Mouse (Mus musculus) intestine, postnatal 0 days (tissue): Measurements from ENCODE around the gene Mstn. TPM values are rescaled to one million over a fixed set of nuclear protein-coding genes. Genes with fewer than 3 reads are reported as not detected.
A peak's percentile ranks its signal among the peaks of the same experiment; 100 is the strongest.

Experiments
- ATAC-seq: fragments of 200-750 bp; cut with Nextera tagmentation; 2 replicates; pipeline ENCODE4 v1.8.0; 2017; ENCODE audit warnings: mild to moderate bottlenecking, moderate TSS enrichment, moderate library complexity
- H3K27ac ChIP-seq: fragments of 300-500 bp; sonication (generic); 2 replicates; pipeline ENCODE4 v1.5.1; 2014; ENCODE audit warnings: mild to moderate bottlenecking, low read depth, low read length, moderate library complexity
- H3K27me3 ChIP-seq: fragments of 300-500 bp; sonication (generic); replicated peaks from 2 replicates; pipeline ENCODE4 v1.6.1; 2014; ENCODE audit warnings: low read length, mixed read lengths; ENCODE audit not compliant: control insufficient read depth, insufficient read depth
- H3K36me3 ChIP-seq: fragments of 300-500 bp; sonication (generic); 2 replicates; pipeline ENCODE4 v1.6.1; 2014; ENCODE audit warnings: mild to moderate bottlenecking, moderate library complexity; ENCODE audit not compliant: control insufficient read depth, insufficient read depth
- H3K4me1 ChIP-seq: fragments of 300-500 bp; sonication (generic); replicated peaks from 2 replicates; pipeline ENCODE4 v1.6.1; 2014; ENCODE audit warnings: antibody characterized with exemption, low read length, mixed read lengths; ENCODE audit not compliant: control insufficient read depth, insufficient read depth
- H3K4me2 ChIP-seq: fragments of 300-500 bp; sonication (generic); replicated peaks from 2 replicates; pipeline ENCODE4 v1.6.1; 2014; ENCODE audit warnings: low read depth, mild to moderate bottlenecking, moderate library complexity
- H3K4me3 ChIP-seq: fragments of 300-500 bp; sonication (generic); 2 replicates; pipeline ENCODE4 v1.5.1; 2014; ENCODE audit warnings: low read depth, low read length
- H3K9ac ChIP-seq: fragments of 300-500 bp; sonication (generic); 2 replicates; pipeline ENCODE4 v1.6.1; 2014; ENCODE audit warnings: mild to moderate bottlenecking, low read depth, low read length
- H3K9me3 ChIP-seq: fragments of 300-500 bp; sonication (generic); 2 replicates; pipeline ENCODE4 v1.6.1; 2016; ENCODE audit warnings: mixed run types; ENCODE audit not compliant: control insufficient read depth
- CTCF ChIP-seq: sonication (generic); IDR thresholded peaks from 2 replicates; pipeline ENCODE4 v1.5.1; 2016; ENCODE audit warnings: low read depth, mild to moderate bottlenecking, control low read depth, antibody characterized with exemption, moderate library complexity
- WGBS: fragments of 180-500 bp; shearing (Covaris S2); extraction: QIAGEN DNeasy Blood & Tissue Kit; methylation state at CpG from one replicate; pipeline ENCODE4 v1.1.7; 2014; 5-methylcytosine and 5-hydroxymethylcytosine counted together
- polyA plus RNA-seq: library from polyadenylated mRNA; unstranded; fragments of >200 nt; fragmentation: Nextera tagmentation; extraction: Ambion mirVana; gene quantifications from 2 replicates; pipeline ENCODE4 v1.2.1, GENCODE M21; 2015

The Mstn gene
- polyA plus RNA-seq, 1 experiment from 2014 or later: 0.07 TPM

DNA sequence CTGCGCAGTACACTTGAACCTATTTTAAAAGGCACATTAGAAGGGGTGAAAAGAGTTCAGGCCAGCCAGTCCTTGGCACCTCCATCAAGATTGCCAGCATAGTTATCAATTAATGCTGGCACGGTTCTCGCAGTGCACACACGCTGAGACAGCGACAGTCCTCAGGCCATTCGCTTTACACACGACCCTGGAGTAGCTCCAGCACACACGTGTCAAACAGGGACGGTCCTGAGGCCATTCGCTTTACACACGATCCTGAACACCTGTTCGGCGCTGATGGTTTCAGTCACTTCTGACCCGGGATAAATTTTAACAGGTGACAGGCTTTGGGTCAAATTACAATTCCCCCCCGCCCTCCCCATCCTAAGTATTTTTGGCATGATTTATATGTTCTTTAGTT is 23.8 kb downstream of the Mstn start:
- Histone ChIP-seq H3K9ac (no peak overlapping the region), H3K9me3 (no peaks in the 10 kb centered on the region), H3K36me3 (no peaks in the 10 kb centered on the region), H3K27me3 (no peaks in the 10 kb centered on the region), H3K4me2 (no peak overlapping the region), H3K27ac (no peak overlapping the region), H3K4me1 (no peaks in the 10 kb centered on the region), H3K4me3 (no peak overlapping the region)
- WGBS: 70% methylated on average over 15 of the region's 15 CpGs
- TF ChIP-seq CTCF: no peak
- ATAC-seq: no peak

DNA sequence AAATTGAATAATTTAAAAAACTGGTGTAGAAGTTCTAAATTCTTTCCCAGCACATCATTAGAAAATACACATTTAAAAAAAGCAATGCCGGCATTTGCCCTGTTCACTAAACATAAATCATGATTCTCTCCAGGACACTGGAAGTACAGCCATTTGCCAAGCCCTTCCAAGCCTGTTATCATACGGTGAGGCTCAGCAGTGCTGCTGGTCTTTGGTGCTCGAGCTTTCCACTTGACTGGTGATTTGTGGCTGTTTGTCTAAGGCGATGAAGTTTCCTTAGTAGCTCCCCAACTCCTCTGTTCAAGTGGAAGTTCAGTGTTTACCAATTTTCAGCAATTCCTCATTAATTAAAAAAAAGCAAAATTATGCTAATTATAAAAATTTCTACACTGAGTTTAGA is 24.6 kb downstream of the Mstn start:
- TF ChIP-seq CTCF: no peak
- Histone ChIP-seq H3K27me3 (no peaks in the 10 kb centered on the region), H3K4me1 (no peaks in the 10 kb centered on the region), H3K4me2 (no peak overlapping the region), H3K36me3 (no peaks in the 10 kb centered on the region), H3K27ac (no peak overlapping the region), H3K9me3 (no peaks in the 10 kb centered on the region), H3K4me3 (no peak overlapping the region), H3K9ac (no peak overlapping the region)
- WGBS: 29% methylated on average over 4 of the region's 4 CpGs
- ATAC-seq: no peak

DNA sequence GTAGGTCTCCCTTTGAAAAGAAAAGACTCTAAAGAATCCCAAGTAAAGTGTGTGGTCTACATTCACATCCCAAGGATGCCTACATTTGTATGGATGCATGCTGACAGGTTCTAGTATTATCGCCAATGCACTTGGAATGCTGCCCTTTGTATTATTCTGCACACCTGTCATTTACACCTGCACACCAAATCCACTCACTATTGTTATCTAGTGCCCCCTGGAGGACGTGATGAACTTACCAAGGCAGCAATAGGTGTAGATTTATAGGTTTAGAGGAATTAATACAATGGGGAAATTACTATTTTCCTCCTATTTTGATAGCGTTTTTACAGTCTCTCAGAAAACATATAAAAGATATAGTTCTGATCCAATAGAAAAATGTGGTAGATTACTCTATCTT is 31.7 kb downstream of the Mstn start:
- no peak overlapping the region for H3K27ac ChIP-seq
- no peaks in the 10 kb centered on the region for H3K9me3 ChIP-seq
- WGBS: 30% methylated on average over 3 of the region's 3 CpGs

DNA sequence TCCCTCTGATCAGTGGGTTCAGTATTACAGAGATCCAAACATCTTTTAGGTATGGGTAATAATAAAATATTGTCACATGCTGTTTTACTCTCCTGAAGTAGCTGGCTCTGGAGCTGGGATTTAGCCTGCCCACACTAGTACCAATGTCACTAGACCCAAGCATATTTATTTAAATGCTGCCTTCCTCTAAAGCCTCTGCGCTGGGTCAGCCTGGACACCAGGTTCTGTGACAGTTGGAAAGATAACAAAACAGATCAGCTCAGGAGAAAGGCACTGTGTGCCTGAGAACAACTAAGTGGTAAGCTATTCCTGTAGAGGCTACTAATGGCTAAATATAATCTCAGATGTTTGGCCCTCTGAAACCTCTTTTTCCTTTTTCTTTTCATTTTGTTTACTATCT is 49.1 kb downstream of the Mstn start:
- H3K4me1 ChIP-seq: no peaks in the 10 kb centered on the region
- no peaks in the 10 kb centered on the region for H3K9me3 ChIP-seq
- WGBS: 51% methylated on average over 1 of the region's 1 CpGs
- no peak for ATAC-seq
- TF ChIP-seq CTCF: no peak
- no peak overlapping the region for H3K4me2 ChIP-seq
- H3K9ac ChIP-seq: no peak overlapping the region
- no peak overlapping the region for H3K27ac ChIP-seq
- no peaks in the 10 kb centered on the region for H3K27me3 ChIP-seq
- no peaks in the 10 kb centered on the region for H3K36me3 ChIP-seq
- H3K4me3 ChIP-seq: no peak overlapping the region

More for the DNA sequence above, 31.7 kb downstream of the Mstn start:
- no peaks in the 10 kb centered on the region for H3K27me3 ChIP-seq
- peak; percentile 62 for TF ChIP-seq CTCF
- H3K9ac ChIP-seq: no peak overlapping the region
- H3K4me3 ChIP-seq: no peak overlapping the region
- H3K36me3 ChIP-seq: no peaks in the 10 kb centered on the region
- H3K4me2 ChIP-seq: no peak overlapping the region
- no peaks in the 10 kb centered on the region for H3K4me1 ChIP-seq
- ATAC-seq: no peak

Other genes starting within 250 kb of the Mstn start
- gene Inpp1, start 244.0 kb upstream of the Mstn start, polyA plus RNA-seq: 24.6 and 25.0 TPM in 2 replicates
- 12.6 and 13.6 TPM in 2 replicates for gene Hibch, start 216.7 kb upstream of the Mstn start, polyA plus RNA-seq
- gene 1700019D03Rik, start 41.5 kb upstream of the Mstn start, polyA plus RNA-seq: 30.5 and 30.7 TPM in 2 replicates
- not detected in 2 replicates for gene 1700019A02Rik, start 126.0 kb downstream of the Mstn start, polyA plus RNA-seq
- gene Pms1, start 235.4 kb downstream of the Mstn start, polyA plus RNA-seq: 5.4 and 6.8 TPM in 2 replicates
- 60.5 and 65.8 TPM in 2 replicates for gene Ormdl1, start 235.5 kb downstream of the Mstn start, polyA plus RNA-seq
- gene Gm28778, start 235.5 kb downstream of the Mstn start, polyA plus RNA-seq: not detected in 2 replicates